Mouse (Mus musculus) frontal cortex, adult 2 months (tissue): Measurements from ENCODE around the gene Supv3l1. TPM values are rescaled to one million over a fixed set of nuclear protein-coding genes. Genes with fewer than 3 reads are reported as not detected.

Experiments
- DNase-seq, 2 experiments: peaks; one replicate each; pipeline ENCODE4 v3.0.0; 2022; ENCODE audit warnings: low spot score in 1 of 2; ENCODE audit errors: extremely low spot score in 1 of 2
- polyA plus RNA-seq: library from polyadenylated mRNA; depleted of rRNA; stranded (reverse); fragments of >200 nt; gene quantifications from 2 replicates; pipeline ENCODE4 v1.2.3, GENCODE M21; 2012; rRNA removed

Supv3l1 gene
- polyA plus RNA-seq, 1 experiment = 33.8 TPM

- no peak for DNase-seq
Measured at GRCm38 (mm10) chr10:62418831-62419356, 30.6 kb downstream of the Supv3l1 start.

GRCm38 (mm10) chr10:62413606-62413982 lies 35.9 kb downstream of the Supv3l1 start:
- no peak for DNase-seq

GRCm38 (mm10) chr10:62412906-62413605 lies 36.5 kb downstream of the Supv3l1 start:
- no peak for DNase-seq

- DNase-seq = peak in 1 of 2 experiments; percentile 31
Measured at GRCm38 (mm10) chr10:62411431-62412410, 37.8 kb downstream of the Supv3l1 start.

GRCm38 (mm10) chr10:62410943-62411342 lies 38.6 kb downstream of the Supv3l1 start:
- peak; percentile 46 to 80 for DNase-seq

GRCm38 (mm10) chr10:62404901-62405300 lies 44.6 kb downstream of the Supv3l1 start:
- no peak for DNase-seq

GRCm38 (mm10) chr10:62401641-62402111 lies 47.9 kb downstream of the Supv3l1 start:
- no peak for DNase-seq

GRCm38 (mm10) chr10:62383011-62383410 lies 66.5 kb downstream of the Supv3l1 start:
- no peak for DNase-seq

GRCm38 (mm10) chr10:62380936-62381335 lies 68.6 kb downstream of the Supv3l1 start:
- DNase-seq = peak in 1 of 2 experiments; percentile 13

GRCm38 (mm10) chr10:62379808-62380207 lies 69.7 kb downstream of the Supv3l1 start, which contains the start of gene Hk1:
Gene Hk1 (minus strand): TSS chr10:62379908.
- DNase-seq = no peak

Other genes with a start within 250 kb of the Supv3l1 start
- gene Tspan15, start 218.5 kb downstream of the Supv3l1 start, polyA plus RNA-seq = 29.5 and 39.0 TPM in 2 replicates
- gene Tacr2, start 197.3 kb downstream of the Supv3l1 start, polyA plus RNA-seq = 0.18 and 0.27 TPM in 2 replicates
- gene Hk1, start 69.8 kb downstream of the Supv3l1 start, polyA plus RNA-seq = 206 and 220 TPM in 2 replicates
- 14.2 and 16.0 TPM in 2 replicates for gene Hkdc1, start 27.2 kb downstream of the Supv3l1 start, polyA plus RNA-seq
- 0.95 and 1.1 TPM in 2 replicates for gene 4930507D05Rik, start 249 bp downstream of the Supv3l1 start, polyA plus RNA-seq
- 37.0 and 41.5 TPM in 2 replicates for gene Vps26a, start 37.1 kb upstream of the Supv3l1 start, polyA plus RNA-seq
- 15.3 and 18.9 TPM in 2 replicates for gene Srgn, start 77.7 kb upstream of the Supv3l1 start, polyA plus RNA-seq
- 127 and 132 TPM in 2 replicates for gene Kif1bp, start 128.7 kb upstream of the Supv3l1 start, polyA plus RNA-seq
- gene Ddx21, start 152.5 kb upstream of the Supv3l1 start, polyA plus RNA-seq = 17.3 and 20.8 TPM in 2 replicates
- gene Ddx50, start 201.5 kb upstream of the Supv3l1 start, polyA plus RNA-seq = 88.5 and 95.5 TPM in 2 replicates